Mouse (Mus musculus) frontal cortex, adult (tissue): ENCODE results near the gene Eif4a2.
A peak's percentile ranks its signal among the peaks of the same experiment; 100 is the strongest.
"Not testable (repeated sequence)": the region's sequence is repeated elsewhere in the genome, so short reads cannot be mapped to it uniquely, and the experiment has no call there.

Experiments
- ATAC-seq: cut with Nextera tagmentation; 2 replicates; pipeline ENCODE4 v1.9.2; 2017; ENCODE audit warnings: mild to moderate bottlenecking, moderate library complexity, mixed read lengths; ENCODE audit not compliant: low TSS enrichment

The Eif4a2 gene

GRCm38 (mm10) chr16:23107231-23107942, at the start of gene Eif4a2:
Eif4a2 (plus strand) TSS chr16:23107444.
- peak; percentile 90 for ATAC-seq

- not testable (repeated sequence) for ATAC-seq
Measured at GRCm38 (mm10) chr16:23057668-23058447, 49.4 kb upstream of the Eif4a2 start, which contains the start of gene Kng1. Kng1 (plus strand) TSS chr16:23057865.

- not testable (repeated sequence) for ATAC-seq
Measured at GRCm38 (mm10) chr16:23059630-23060029, 47.6 kb upstream of the Eif4a2 start.

- ATAC-seq, result not testable (repeated sequence)
Measured at GRCm38 (mm10) chr16:23060781-23061325, 46.4 kb upstream of the Eif4a2 start.

- ATAC-seq, result not testable (repeated sequence)
Measured at GRCm38 (mm10) chr16:23077516-23077915, 29.7 kb upstream of the Eif4a2 start.

- not testable (repeated sequence) for ATAC-seq
Measured at GRCm38 (mm10) chr16:23087159-23087558, 20.1 kb upstream of the Eif4a2 start.

GRCm38 (mm10) chr16:23087712-23088111, 19.5 kb upstream of the Eif4a2 start:
- not testable (repeated sequence) for ATAC-seq

GRCm38 (mm10) chr16:23088491-23088890, 18.8 kb upstream of the Eif4a2 start:
- not testable (repeated sequence) for ATAC-seq

GRCm38 (mm10) chr16:23091345-23091744, 15.9 kb upstream of the Eif4a2 start:
- not testable (repeated sequence) for ATAC-seq

- no peak for ATAC-seq
Measured at GRCm38 (mm10) chr16:23093321-23093953, 13.8 kb upstream of the Eif4a2 start.

GRCm38 (mm10) chr16:23094136-23094535, 13.1 kb upstream of the Eif4a2 start:
- ATAC-seq, result no peak

GRCm38 (mm10) chr16:23095581-23095980, 11.7 kb upstream of the Eif4a2 start:
- not testable (repeated sequence) for ATAC-seq

GRCm38 (mm10) chr16:23096886-23097285, 10.4 kb upstream of the Eif4a2 start:
- ATAC-seq, result not testable (repeated sequence)

GRCm38 (mm10) chr16:23097290-23098104, 9.7 kb upstream of the Eif4a2 start:
- ATAC-seq, result peak; percentile 87

- ATAC-seq, result not testable (repeated sequence)
Measured at GRCm38 (mm10) chr16:23098105-23098452, 9.2 kb upstream of the Eif4a2 start.

GRCm38 (mm10) chr16:23099632-23100031, 7.6 kb upstream of the Eif4a2 start:
- peak; percentile 33; the same call in 1 of the 2 replicates for ATAC-seq

- peak; percentile 66 for ATAC-seq
Measured at GRCm38 (mm10) chr16:23100099-23100575, 7.1 kb upstream of the Eif4a2 start.

GRCm38 (mm10) chr16:23100613-23101012, 6.6 kb upstream of the Eif4a2 start:
- ATAC-seq, result no peak

GRCm38 (mm10) chr16:23102340-23103037, 4.8 kb upstream of the Eif4a2 start:
- no peak for ATAC-seq

GRCm38 (mm10) chr16:23103038-23103745, 4.1 kb upstream of the Eif4a2 start:
- ATAC-seq, result no peak
